Mouse (Mus musculus): Measurements from ENCODE around the gene Nup160.

The Nup160 gene

DNA sequence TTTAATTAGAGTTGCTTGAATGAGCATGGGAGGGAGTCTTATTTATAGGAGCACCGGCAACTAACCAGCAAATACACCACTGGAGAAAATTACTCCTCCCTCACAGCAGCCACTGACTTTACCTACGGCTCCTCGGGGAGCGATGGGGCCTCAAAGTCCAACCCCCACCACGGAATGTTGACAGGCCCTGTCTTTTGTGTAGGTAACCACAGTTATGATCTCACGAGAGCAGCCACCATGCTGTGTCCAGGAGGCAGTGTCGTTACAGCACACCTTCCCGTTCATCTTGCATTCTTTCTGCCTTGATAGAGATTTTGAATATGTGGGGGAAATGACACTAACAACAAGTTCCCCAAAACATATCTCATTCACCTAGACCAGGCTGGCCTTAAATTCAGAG lies at the start of gene Nup160:
Gene Nup160 (plus strand): TSS at position 209 of the 400 bp plus-strand sequence.
- no peak for DNase-seq (ENCODE audit: low read depth, low spot score)

DNA sequence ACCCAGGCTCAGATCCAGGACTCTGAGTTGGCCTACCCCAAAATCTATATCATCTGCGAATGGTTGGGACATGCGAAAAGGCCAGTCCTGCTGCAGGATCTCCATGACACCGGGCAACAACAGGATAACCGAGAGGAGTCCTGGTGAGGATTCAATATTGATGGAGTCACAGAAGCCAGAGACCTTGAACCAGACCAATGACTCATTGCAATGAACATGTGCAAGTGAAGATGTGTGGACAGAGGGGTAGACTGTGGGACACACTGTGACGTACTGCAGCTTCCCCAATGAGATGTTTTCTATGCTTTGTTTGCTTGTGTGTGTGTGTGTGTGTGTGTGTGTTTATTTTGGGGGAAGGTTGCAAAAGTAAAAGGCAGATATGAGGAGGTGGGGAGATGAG lies 48.8 kb upstream of the Nup160 start:
- no peak for DNase-seq (ENCODE audit: low read depth, low spot score)

DNA sequence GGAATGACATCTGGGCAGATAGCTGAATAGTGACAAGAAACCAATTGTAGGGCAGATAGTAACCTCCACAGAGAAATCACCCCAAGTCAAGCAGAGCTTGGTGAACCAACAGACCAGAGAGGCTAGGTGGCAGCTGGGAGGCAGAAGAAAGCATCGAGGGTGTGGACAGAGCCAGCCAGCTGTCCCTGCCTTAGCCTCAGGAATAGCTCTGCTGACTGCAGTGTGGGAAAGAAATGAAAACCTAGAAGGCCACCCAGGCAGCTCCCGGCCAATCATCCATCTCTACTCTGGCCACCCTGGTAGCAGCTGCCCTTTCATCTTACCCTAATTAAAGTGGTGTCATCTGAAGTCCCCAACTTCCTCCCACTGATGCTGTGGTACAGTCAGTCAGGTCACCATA lies 47.5 kb upstream of the Nup160 start:
- no peak for DNase-seq (ENCODE audit: low read depth, low spot score)

DNA sequence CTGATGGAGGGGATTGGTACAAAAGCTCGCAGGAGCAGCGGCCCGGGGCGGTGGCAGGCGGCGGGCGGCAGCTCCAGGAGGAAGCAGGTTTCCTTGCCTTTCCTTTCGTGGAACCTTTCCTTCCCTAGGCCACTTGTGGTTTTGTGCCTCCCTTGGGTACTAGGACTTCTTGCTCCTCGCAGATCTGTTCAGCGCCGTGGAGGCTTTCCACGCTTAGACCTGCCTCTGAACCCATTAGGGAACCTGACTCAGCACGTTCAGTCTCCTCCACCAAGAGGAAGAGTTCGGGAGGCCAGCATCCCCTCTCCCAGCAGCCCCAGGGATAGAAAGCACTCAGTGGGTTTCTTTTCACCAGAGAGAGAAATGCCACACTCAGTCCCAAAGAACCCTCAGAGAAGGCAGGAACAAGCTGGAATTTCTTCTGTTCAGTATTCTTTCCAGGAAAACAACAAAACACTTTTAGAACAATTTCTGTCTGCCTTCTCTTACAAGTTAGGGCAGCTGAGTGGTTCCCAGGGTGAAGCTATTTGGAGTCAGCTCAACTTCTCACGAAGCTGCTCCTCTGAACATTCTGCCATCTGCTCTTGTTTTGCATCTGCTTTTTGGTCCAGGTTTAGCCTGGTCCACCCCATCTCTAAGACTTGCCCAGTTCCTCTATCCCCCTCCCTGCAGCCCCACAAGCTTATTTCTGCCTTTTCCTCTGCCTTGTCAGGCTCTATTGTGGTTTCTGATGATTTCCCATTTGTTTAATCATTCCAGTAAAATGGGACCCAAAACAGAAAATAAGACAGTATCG lies 44.9 kb upstream of the Nup160 start:
- DNase-seq (ENCODE audit: low read depth, low spot score), result no peak

DNA sequence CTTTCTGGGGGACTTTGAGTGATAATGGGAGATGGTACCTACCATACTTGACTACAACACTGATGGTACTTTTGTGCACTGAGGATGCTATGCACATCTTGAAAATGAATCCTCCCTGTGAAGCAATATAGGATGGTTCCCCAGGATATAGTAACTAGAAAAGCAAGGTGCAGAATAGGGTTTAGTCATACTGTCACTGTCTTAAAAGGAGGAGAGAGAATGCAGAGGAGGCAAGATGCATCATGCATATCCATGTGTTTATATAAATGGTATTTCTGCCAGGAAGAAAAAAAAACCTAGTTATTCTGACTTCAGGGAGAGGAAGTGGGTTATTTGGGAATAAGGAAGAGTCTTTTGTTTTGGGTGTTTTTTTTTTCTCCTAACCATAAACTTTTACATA lies 42.3 kb upstream of the Nup160 start:
- DNase-seq (ENCODE audit: low read depth, low spot score), result no peak

DNA sequence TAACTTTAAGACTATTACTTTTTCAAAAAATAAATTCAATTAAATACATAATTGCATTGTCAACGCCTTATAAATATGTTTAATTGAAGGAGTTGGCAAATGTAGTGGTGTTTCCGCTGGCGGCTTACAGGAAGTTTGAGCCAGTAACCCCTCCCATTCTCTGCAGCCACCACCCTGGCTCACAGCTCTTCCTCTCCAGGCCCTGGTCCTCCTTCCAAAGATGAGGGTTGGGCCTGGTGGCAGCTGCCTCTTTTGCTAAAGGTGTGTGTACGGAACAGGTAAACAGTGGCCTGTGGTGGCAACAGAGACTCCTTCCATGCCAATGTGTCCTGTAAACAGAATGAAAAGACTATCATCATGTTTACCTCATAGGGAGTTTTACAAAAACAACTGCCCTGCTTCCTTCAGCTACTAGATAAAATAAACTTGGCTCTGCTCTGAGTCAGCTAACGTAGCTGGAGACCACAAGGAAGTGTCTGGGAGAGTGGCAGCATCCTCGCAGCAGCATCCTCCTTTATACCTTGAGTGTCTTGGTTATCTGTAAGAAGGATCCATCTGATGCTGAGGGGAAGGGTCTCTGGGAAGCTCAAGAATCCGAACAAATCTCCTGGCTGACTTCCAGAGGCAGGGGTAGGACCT lies 41.8 kb upstream of the Nup160 start:
- DNase-seq (ENCODE audit: low read depth, low spot score), result no peak

DNA sequence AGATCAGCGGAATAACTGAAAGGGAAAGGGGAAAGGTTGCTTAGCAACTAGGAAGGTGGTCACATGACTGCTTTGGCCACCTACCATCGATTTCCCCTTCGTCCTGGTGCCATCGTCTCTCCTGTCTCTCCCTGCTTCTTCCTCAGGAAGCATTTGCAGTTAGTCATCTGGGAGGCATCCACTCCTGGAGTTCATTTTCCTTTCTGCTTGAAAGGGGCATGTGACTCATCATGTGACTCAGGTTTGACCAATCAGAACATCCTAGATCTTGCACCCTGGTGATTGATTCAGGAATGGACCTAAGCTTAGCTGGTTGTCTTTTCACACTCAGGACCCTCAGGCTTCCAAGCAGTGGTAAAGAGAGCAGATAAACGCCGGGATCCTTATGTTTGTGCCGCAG lies 40.2 kb upstream of the Nup160 start:
- no peak for DNase-seq (ENCODE audit: low read depth, low spot score)

DNA sequence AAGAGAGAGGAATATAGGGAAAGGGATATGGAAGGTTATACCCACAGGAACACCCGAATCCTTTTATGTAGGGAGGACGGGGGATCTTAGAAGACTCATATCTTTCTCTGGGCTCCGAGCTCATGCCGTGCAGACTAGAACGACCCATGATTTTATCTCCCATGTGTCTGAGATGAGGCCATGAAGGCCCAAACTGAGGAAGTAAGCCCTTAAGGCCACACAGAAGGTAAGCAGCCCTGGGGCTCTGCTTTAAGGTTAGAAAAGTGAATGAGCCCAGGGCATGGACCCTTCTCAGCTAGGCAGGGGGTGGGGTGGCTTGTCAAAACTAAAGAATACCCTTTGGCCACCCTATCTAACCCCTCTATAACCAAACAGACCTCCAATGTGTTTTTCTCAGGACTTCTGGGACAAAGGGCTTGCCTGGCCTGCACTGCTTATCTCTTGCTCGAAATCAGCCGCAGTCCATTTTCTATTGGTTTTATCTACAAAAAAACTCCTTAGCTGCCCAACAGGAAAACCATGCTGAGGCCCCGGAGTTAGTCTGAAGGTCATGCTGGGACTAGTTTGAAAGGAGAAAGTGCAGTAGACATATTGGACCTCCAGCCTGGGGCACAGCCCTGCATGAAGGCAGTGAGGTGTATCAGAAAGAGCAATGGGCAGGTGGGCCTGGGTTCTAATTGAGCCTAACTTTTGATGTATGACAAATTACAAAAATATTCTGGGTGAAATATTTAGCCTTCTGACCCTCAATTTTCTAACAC lies 37.8 kb upstream of the Nup160 start:
- DNase-seq (ENCODE audit: low read depth, low spot score), result no peak

DNA sequence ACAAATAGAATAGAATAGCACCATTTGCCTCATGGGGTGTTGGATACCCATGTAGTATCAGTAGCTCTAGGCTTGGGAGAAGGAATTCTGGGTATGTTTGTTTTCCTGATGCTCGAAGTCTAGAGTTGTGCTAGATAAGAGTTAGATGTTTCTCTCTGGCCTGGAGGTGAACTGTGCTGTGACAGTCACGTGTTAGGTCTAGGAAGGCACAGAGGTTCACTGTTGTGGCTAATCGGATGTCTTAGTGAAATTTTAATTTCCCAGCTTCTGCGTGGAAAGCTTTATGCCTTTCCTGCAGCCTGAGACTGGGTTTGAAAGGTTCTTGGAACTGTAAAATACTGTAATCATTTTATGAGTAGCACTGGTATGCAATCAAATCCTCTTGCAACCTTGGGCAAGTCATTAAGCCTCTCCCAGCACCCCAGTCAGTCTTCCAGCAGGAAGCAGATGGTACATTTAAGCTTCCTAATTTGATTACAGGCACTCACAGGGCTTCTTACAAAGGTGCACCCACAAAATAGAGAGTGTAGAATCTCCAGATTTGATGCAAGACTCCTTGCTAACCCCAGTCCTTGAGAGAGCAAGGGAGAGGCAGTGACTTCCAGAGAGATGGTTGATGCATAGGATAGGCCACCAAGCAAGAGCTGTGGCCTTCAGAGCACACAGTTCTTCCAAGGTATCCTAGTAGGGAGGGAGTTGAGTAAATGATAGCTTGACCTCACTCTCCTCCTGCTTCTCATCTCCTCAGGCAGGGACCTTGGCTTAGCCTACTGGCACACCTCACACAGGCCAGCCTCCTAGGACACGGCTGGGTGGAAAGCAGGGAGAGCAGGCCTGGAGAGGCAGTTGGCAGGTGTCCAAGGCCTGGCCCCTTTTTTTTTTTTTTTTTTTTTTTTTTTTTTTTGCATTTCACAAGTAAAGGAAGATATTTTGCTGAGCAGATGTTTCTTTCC lies 37.0 kb upstream of the Nup160 start:
- no peak for DNase-seq (ENCODE audit: low read depth, low spot score)

DNA sequence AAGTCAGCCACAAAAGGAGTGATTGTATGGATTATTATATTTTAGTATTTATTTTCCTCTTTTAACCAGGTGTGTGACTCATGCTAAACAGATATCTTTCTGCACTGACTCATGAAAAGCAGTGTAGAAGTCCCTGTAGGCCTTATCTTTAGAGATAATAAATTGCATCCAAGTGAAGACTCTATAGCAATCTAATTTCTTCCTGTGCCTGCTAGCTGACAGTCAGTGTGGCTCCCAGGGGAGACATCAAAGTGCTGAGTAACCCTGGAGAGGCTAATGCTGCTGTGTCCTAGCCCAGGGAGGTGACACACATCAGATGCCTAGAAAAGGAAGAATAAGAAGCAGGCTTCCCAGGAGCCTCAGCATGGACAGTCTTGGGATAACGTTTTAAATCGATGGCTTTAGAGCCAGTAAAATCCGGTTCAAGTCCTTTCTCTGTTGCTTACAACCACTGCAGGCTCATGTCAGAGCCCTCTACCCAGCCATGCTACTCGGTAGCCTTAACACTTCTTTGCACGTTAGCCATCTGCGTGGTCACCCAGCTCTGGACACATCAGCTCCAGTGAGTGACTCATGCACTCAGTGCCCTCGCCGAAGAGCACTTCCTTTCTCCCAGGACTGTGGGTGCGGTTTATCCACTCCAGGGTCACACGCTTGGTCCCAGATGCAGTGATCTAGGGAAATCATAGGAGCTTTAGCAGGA lies 35.9 kb upstream of the Nup160 start:
- no peak for DNase-seq (ENCODE audit: low read depth, low spot score)

DNA sequence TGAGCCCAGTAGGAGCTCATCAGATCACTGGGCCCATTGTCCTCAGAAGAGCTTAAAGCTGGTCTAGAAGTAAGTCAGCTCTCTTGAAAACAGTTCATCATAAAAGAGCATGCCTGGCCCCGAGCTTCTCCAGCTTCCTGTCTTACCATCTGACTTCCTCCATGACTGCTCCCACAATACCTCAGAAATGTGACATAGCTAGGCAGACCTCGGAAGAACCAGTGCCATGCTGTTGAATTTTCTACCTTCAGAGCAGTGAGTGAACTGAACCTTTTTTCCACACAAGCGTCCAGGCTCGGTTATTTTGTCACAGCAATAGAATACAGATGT lies 35.3 kb upstream of the Nup160 start:
- no peak for DNase-seq (ENCODE audit: low read depth, low spot score)

DNA sequence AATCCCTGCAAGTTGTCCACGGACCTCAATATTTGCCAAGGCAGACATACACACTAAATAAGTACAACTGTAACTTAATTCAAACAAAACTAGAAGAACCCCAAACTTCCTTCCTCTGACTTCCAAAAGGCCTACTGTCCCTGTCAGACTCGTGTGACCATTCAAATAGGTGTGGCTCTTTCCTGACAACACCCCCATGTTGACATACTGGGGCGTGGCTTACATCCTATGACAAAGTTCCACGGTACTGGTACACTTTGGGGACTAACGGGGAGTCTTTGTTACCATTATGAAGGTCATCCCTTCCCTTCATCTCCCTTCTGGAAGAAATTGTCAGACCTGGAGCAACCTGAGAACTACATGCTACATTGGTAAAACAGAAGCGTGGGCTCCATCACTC lies 29.9 kb upstream of the Nup160 start:
- no peak for DNase-seq (ENCODE audit: low read depth, low spot score)

DNA sequence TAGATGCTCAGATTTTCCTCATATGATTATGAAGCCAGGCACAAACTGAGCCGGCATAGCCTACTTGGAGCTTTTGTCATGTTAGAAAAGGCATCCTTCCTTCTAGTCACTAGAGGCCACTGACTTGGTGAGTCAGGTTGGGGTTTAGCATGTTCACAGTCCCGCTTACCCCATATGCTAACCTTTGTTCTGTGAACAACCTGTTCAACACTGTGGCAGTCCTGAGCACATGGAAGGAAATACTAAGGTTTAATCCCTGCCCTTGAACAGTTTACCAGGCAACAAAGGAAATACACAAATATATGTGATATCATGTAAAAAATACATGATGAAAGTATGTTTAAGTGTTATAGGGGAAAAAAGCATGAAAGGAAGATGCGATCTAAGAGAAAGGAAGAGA lies 27.6 kb upstream of the Nup160 start:
- no peak for DNase-seq (ENCODE audit: low read depth, low spot score)

DNA sequence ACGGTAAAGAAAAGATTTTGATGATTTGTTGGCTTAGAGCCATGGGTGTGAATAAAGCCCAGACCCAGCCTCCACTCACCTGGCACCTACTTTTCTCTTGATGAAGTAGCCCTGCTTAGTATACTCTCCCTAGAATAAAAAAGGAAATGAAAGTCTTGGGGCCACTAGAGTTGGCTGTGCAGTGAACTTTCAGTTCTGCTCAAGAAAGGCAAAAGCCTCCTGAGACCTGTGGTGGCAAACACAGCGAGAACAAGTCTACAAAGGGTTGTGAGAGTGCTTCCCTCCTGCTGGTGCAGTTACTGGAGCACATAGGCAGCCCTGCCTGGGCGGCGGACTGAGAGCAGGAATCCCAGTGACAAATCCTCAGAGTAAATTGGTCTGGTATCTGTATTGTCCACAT lies 27.1 kb upstream of the Nup160 start:
- no peak for DNase-seq (ENCODE audit: low read depth, low spot score)

DNA sequence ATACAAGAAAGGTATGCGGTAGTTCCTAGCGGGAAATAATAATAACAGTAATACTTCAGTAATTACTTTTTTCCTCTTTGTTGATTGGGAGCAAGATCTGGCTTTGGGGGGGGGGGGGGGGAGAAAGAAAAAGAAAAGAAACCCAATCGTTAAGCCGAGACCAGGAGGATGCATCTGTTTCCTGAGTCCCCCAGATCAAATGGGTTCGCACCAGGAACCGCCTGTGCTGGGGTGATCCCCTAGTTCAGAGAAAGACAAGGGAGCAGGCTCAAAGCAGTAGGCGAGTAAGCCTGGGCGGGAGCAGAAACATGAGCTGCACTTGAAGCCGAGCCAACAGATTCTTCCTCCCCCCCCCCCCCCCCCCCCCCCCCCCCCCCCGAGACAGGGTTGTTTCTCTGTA lies 24.9 kb upstream of the Nup160 start:
- no peak for DNase-seq (ENCODE audit: low read depth, low spot score)

DNA sequence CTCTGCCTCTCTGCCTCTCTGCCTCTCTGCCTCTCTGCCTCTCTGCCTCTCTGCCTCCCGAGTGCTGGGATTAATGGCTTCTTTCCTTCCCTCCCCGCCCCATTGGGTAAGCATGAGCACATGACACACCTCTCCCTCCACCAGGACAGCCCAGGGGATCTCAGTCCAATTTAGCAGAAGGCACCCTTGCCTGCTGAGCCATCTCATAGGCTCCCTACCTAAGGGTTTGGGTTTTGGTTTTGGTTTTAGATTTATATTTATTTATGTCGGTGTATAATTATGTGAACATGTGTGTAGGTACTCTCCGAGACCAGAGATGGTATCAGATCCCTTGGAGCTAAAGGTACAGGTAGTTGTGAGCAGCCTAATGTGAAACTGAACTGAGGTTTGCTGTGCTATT lies 24.0 kb upstream of the Nup160 start:
- DNase-seq (ENCODE audit: low read depth, low spot score), result no peak

DNA sequence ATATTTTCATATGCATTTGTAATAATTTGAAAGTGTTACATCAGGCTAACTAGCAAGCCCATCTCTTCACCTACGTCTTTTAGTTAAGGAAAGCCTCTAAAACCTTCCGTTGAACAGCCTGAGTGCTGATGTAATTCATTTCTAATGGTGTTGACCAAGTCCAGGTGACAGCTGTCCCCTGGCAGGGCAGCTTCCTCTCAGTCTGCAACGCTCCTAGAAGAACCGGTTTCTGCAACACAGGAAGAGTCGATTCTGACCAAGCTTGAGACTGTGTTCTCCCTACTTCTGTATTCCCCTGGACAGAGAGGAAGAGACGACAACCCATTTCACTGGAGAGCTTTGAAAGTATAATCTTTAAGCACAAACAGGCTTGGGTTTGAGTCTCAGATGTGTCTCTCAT lies 21.6 kb upstream of the Nup160 start:
- DNase-seq (ENCODE audit: low read depth, low spot score), result no peak

DNA sequence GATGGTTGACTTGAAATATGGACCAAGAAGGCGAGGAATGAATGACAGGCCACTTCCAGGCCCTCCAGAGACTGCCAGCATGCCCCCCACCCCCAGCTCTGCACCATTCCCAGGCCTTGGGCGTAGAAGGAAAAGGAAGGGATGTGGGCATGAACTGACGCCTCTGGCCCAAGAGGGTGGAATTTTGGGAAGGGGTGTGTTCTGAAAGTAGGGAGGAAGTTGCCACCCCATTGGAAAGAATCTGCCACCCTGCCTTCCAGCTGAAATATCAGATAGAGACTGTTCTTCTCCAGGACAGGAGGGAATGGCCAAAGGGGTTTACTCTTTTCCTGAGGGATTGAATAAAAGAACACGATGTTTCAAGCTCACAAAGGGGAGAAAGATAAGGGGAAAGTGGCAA lies 18.4 kb upstream of the Nup160 start:
- no peak for DNase-seq (ENCODE audit: low read depth, low spot score)

DNA sequence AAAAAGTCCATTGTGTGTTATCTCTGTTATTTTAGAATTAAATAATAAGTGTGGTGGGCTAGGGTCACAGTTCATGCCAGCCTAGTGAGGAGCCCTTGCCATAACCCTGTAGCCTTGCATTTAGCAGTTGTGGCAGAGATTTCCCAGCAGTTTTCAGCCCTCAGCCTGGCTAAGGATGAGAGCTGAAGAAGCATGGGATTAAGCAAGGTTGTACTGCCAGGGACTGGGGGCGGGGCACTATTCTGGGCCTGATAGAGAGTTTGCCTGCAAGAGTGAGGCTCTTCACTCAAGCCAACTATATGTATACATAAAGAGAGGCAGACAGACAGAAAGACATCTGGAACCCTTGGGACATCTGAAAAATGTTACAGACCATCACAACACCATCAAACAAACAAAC lies 18.0 kb upstream of the Nup160 start:
- no peak for DNase-seq (ENCODE audit: low read depth, low spot score)

DNA sequence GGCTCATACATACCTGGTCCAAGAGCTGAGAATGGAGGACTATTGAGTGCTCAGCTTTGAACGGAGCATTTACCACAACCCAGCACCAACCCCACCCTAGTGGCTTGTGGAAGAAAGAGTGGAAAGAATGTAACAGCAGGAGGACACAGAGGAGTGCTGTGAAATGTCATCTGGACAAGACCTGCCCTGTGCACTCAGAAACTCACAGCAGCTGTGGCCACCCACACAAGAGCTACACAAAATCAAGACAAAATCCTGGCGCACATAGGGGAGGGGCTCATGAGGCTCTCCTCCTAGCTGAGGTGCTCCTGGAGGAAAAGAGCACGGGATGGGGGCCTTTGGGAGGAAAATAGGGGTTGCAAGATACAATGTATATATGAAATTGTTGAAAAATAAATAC lies 17.4 kb upstream of the Nup160 start:
- no peak for DNase-seq (ENCODE audit: low read depth, low spot score)

DNA sequence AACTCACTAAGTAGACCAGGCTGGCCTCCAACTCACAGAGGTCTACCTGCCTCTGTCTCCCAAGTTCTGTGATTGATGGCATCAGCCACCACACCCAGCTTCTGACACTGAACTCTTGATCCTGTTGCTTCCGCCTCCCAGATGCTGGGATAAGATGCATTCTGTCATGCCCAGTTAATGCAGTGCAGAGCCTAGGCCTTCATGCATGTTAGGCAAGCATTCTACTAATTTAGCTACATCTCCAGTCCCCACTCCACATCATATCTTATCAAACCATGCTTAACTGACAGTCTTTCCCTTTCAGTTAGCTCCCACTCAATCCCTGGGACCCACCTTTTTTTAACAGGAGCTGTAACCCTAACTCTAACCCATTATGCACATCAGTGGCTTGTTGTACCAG lies 16.1 kb upstream of the Nup160 start:
- DNase-seq (ENCODE audit: low read depth, low spot score), result no peak

Data from brain, embryonic 18.5 days (tissue).